Mouse (Mus musculus): ENCODE measurements at regions not wholly inside any gene's neighbourhood (a gene's known extent, or its start where the extent isn't known, plus 50 kb on each side); places are given as distances from the start of the nearest gene placed in this dataset.

GRCm38 (mm10) chr1:13795196-13795595 is 2297.9 kb downstream of the 4930444P10Rik start:
- H3K9ac ChIP-seq = no peak overlapping the region
- no peak overlapping the region for H3K27ac ChIP-seq
- H3K4me1 ChIP-seq = no peaks in the 10 kb centered on the region
- no peaks in the 10 kb centered on the region for H3K36me3 ChIP-seq (ENCODE audit: poor library complexity, severe bottlenecking)
- H3K9me3 ChIP-seq (replicated peaks) = no peaks in the 10 kb centered on the region; the same call in 1 of the 2 replicates
- H3K27me3 ChIP-seq = no peaks in the 10 kb centered on the region
- H3K4me3 ChIP-seq = no peak overlapping the region
- ATAC-seq = no peak
- H3K4me2 ChIP-seq = no peak overlapping the region

GRCm38 (mm10) chr1:13789318-13790085 is 2303.6 kb downstream of the 4930444P10Rik start:
- peak; percentile 93 for ATAC-seq
- Histone ChIP-seq H3K4me2 (peak overlapping the region; percentile 39), H3K27ac (no peak overlapping the region), H3K9ac (no peak overlapping the region), H3K36me3 (ENCODE audit: poor library complexity, severe bottlenecking) (no peaks in the 10 kb centered on the region), H3K9me3 (replicated peaks) (no peaks in the 10 kb centered on the region; the same call in 1 of the 2 replicates), H3K4me1 (no peaks in the 10 kb centered on the region), H3K27me3 (no peaks in the 10 kb centered on the region), H3K4me3 (no peak overlapping the region)
- WGBS = 40% methylated on average over 13 of the region's 13 CpGs

- Histone ChIP-seq H3K27ac (no peak overlapping the region), H3K27me3 (no peaks in the 10 kb centered on the region), H3K4me2 (no peak overlapping the region), H3K4me1 (no peaks in the 10 kb centered on the region), H3K36me3 (ENCODE audit: poor library complexity, severe bottlenecking) (no peaks in the 10 kb centered on the region), H3K9ac (no peak overlapping the region), H3K4me3 (no peak overlapping the region), H3K9me3 (replicated peaks) (no peaks in the 10 kb centered on the region; the same call in 1 of the 2 replicates)
- 47% methylated on average over 2 of the region's 2 CpGs for WGBS
- no peak for ATAC-seq
These were observed 2306.1 kb downstream of the 4930444P10Rik start for GRCm38 (mm10) chr1:13787016-13787415.

- H3K36me3 ChIP-seq (ENCODE audit: poor library complexity, severe bottlenecking) = no peaks in the 10 kb centered on the region
- ATAC-seq = 0 out of 2 replicates have a peak, but pooled peaks have one; percentile 14
- no peaks in the 10 kb centered on the region for H3K27me3 ChIP-seq
- no peaks in the 10 kb centered on the region for H3K4me1 ChIP-seq
- H3K9me3 ChIP-seq (replicated peaks) = no peaks in the 10 kb centered on the region
- H3K4me2 ChIP-seq = no peak overlapping the region
- no peak overlapping the region for H3K9ac ChIP-seq
- H3K4me3 ChIP-seq = no peak overlapping the region
- 7% methylated on average over 4 of the region's 4 CpGs for WGBS
- no peak overlapping the region for H3K27ac ChIP-seq
These were observed 2308.7 kb downstream of the 4930444P10Rik start for GRCm38 (mm10) chr1:13784396-13784795.

- H3K27me3 ChIP-seq = no peaks in the 10 kb centered on the region
These were observed 2310.5 kb downstream of the 4930444P10Rik start for GRCm38 (mm10) chr1:13782633-13783032.

GRCm38 (mm10) chr1:13772106-13772505 is 2321.0 kb downstream of the 4930444P10Rik start:
- no peaks in the 10 kb centered on the region for H3K9me3 ChIP-seq (replicated peaks)
- 71% methylated on average over 2 of the region's 2 CpGs for WGBS
- no peak for ATAC-seq
- no peak overlapping the region for H3K4me2 ChIP-seq
- H3K27ac ChIP-seq = no peak overlapping the region
- no peak overlapping the region for H3K4me3 ChIP-seq
- no peaks in the 10 kb centered on the region for H3K27me3 ChIP-seq
- H3K4me1 ChIP-seq = no peaks in the 10 kb centered on the region
- H3K36me3 ChIP-seq (ENCODE audit: poor library complexity, severe bottlenecking) = no peaks in the 10 kb centered on the region
- H3K9ac ChIP-seq = no peak overlapping the region

More at GRCm38 (mm10) chr1:13782633-13783032, 2310.5 kb downstream of the 4930444P10Rik start:
- no peaks in the 10 kb centered on the region for H3K36me3 ChIP-seq (ENCODE audit: poor library complexity, severe bottlenecking)
- H3K4me1 ChIP-seq = no peaks in the 10 kb centered on the region
- ATAC-seq = no peak
- WGBS = 93% methylated on average over 3 of the region's 3 CpGs
- H3K27ac ChIP-seq = no peak overlapping the region
- H3K9me3 ChIP-seq (replicated peaks) = no peaks in the 10 kb centered on the region
- no peak overlapping the region for H3K4me3 ChIP-seq
- H3K9ac ChIP-seq = no peak overlapping the region
- H3K4me2 ChIP-seq = no peak overlapping the region

- Histone ChIP-seq H3K9me3 (replicated peaks) (no peaks in the 10 kb centered on the region), H3K36me3 (ENCODE audit: poor library complexity, severe bottlenecking) (no peaks in the 10 kb centered on the region), H3K27ac (no peak overlapping the region), H3K9ac (no peak overlapping the region), H3K4me2 (no peak overlapping the region), H3K4me3 (no peak overlapping the region), H3K4me1 (no peaks in the 10 kb centered on the region), H3K27me3 (no peaks in the 10 kb centered on the region)
- ATAC-seq = no peak
- 80% methylated on average over 10 of the region's 10 CpGs for WGBS
These were observed 2322.1 kb downstream of the 4930444P10Rik start for GRCm38 (mm10) chr1:13771014-13771463.

- H3K27me3 ChIP-seq = no peaks in the 10 kb centered on the region
- no peaks in the 10 kb centered on the region for H3K9me3 ChIP-seq (replicated peaks)
- WGBS = 62% methylated on average over 1 of the region's 1 CpGs
- H3K9ac ChIP-seq = no peak overlapping the region
- no peaks in the 10 kb centered on the region for H3K4me1 ChIP-seq
- no peak overlapping the region for H3K4me3 ChIP-seq
- H3K4me2 ChIP-seq = no peak overlapping the region
- H3K27ac ChIP-seq = no peak overlapping the region
- H3K36me3 ChIP-seq (ENCODE audit: poor library complexity, severe bottlenecking) = no peaks in the 10 kb centered on the region
- no peak for ATAC-seq
These were observed 2338.6 kb downstream of the A830018L16Rik start for GRCm38 (mm10) chr1:13752479-13752878.

GRCm38 (mm10) chr1:13751381-13751780 is 2337.5 kb downstream of the A830018L16Rik start:
- Histone ChIP-seq H3K9ac (no peak overlapping the region), H3K27me3 (no peaks in the 10 kb centered on the region), H3K9me3 (replicated peaks) (no peaks in the 10 kb centered on the region), H3K4me3 (no peak overlapping the region), H3K4me2 (no peak overlapping the region), H3K36me3 (ENCODE audit: poor library complexity, severe bottlenecking) (no peaks in the 10 kb centered on the region), H3K27ac (no peak overlapping the region), H3K4me1 (no peaks in the 10 kb centered on the region)
- no peak for ATAC-seq
- WGBS = 88% methylated on average over 1 of the region's 1 CpGs

Data from forebrain, embryonic 13.5 days (tissue).